Mouse (Mus musculus): ENCODE measurements at regions not wholly inside any gene's neighbourhood (a gene's known extent, or its start where the extent isn't known, plus 50 kb on each side); places are given as distances from the start of the nearest gene placed in this dataset.

- Histone ChIP-seq H3K9me3 (replicated peaks) (no peaks in the 10 kb centered on the region), H3K27me3 (ENCODE audit: insufficient read depth, low read length) (peaks cover 3% of the 10 kb centered on the region; the same call in 1 of the 2 replicates), H3K36me3 (replicated peaks) (no peaks in the 10 kb centered on the region), H3K4me1 (ENCODE audit: insufficient read depth, low read depth, low read length) (no peaks in the 10 kb centered on the region), H3K4me3 (ENCODE audit: low read depth, low read length) (no peak overlapping the region)
- ATAC-seq (ENCODE audit: extremely low read depth, insufficient number of reproducible peaks, low FRiP score, poor library complexity, severe bottlenecking) (no peak), DNase-seq (ENCODE audit: low spot score) (no peak)
- TF ChIP-seq CTCF (IDR thresholded peaks at IDR 0.05; ENCODE audit: low read depth, low read length) (no peak), GATA1 (IDR thresholded peaks at IDR 0.05; ENCODE audit: borderline replicate concordance, low read length) (no peak), POLR2AphosphoS5 (IDR thresholded peaks at IDR 0.05; ENCODE audit: insufficient replicate concordance, low read depth, low read length) (no peak), GATA2 (IDR thresholded peaks at IDR 0.05; ENCODE audit: borderline replicate concordance, low read depth, low read length) (no peak), TAL1 (conservative IDR thresholded peaks at IDR 0.05; ENCODE audit: low read depth, low read length) (no peak)
These were observed 428.2 kb upstream of the Ccnh start for GRCm38 (mm10) chr13:84760978-84761377.

- DNase-seq (ENCODE audit: low spot score) = no peak
- peaks cover 1% of the 10 kb centered on the region; the same call in 1 of the 2 replicates for H3K27me3 ChIP-seq (ENCODE audit: insufficient read depth, low read length)
- H3K36me3 ChIP-seq (replicated peaks) = no peaks in the 10 kb centered on the region
- no peak for ATAC-seq (ENCODE audit: extremely low read depth, insufficient number of reproducible peaks, low FRiP score, poor library complexity, severe bottlenecking)
- no peaks in the 10 kb centered on the region for H3K9me3 ChIP-seq (replicated peaks)
- H3K4me3 ChIP-seq (ENCODE audit: low read depth, low read length) = no peak overlapping the region
- H3K4me1 ChIP-seq (ENCODE audit: insufficient read depth, low read depth, low read length) = no peaks in the 10 kb centered on the region
- TF ChIP-seq GATA1 (IDR thresholded peaks at IDR 0.05; ENCODE audit: borderline replicate concordance, low read length) = no peak
- no peak for TF ChIP-seq GATA2 (IDR thresholded peaks at IDR 0.05; ENCODE audit: borderline replicate concordance, low read depth, low read length)
- TF ChIP-seq CTCF (IDR thresholded peaks at IDR 0.05; ENCODE audit: low read depth, low read length) = no peak
- TF ChIP-seq POLR2AphosphoS5 (IDR thresholded peaks at IDR 0.05; ENCODE audit: insufficient replicate concordance, low read depth, low read length) = no peak
- TF ChIP-seq TAL1 (conservative IDR thresholded peaks at IDR 0.05; ENCODE audit: low read depth, low read length) = no peak
These were observed 427.4 kb upstream of the Ccnh start for GRCm38 (mm10) chr13:84761821-84762220.

- Histone ChIP-seq H3K9me3 (replicated peaks) (no peaks in the 10 kb centered on the region), H3K36me3 (replicated peaks) (no peaks in the 10 kb centered on the region), H3K4me3 (ENCODE audit: low read depth, low read length) (no peak overlapping the region), H3K4me1 (ENCODE audit: insufficient read depth, low read depth, low read length) (no peaks in the 10 kb centered on the region), H3K27me3 (ENCODE audit: insufficient read depth, low read length) (no peaks in the 10 kb centered on the region)
- TF ChIP-seq GATA2 (IDR thresholded peaks at IDR 0.05; ENCODE audit: borderline replicate concordance, low read depth, low read length) = no peak
- TF ChIP-seq CTCF (IDR thresholded peaks at IDR 0.05; ENCODE audit: low read depth, low read length) = no peak
- TF ChIP-seq POLR2AphosphoS5 (IDR thresholded peaks at IDR 0.05; ENCODE audit: insufficient replicate concordance, low read depth, low read length) = no peak
- TF ChIP-seq GATA1 (IDR thresholded peaks at IDR 0.05; ENCODE audit: borderline replicate concordance, low read length) = no peak
- TF ChIP-seq TAL1 (conservative IDR thresholded peaks at IDR 0.05; ENCODE audit: low read depth, low read length) = no peak
- ATAC-seq (ENCODE audit: extremely low read depth, insufficient number of reproducible peaks, low FRiP score, poor library complexity, severe bottlenecking) (no peak), DNase-seq (ENCODE audit: low spot score) (no peak)
These were observed 425.3 kb upstream of the Ccnh start for GRCm38 (mm10) chr13:84763916-84764315.

GRCm38 (mm10) chr13:84771956-84772355, 417.3 kb upstream of the Ccnh start:
- H3K4me1 ChIP-seq (ENCODE audit: insufficient read depth, low read depth, low read length) = no peaks in the 10 kb centered on the region
- no peak for TF ChIP-seq TAL1 (conservative IDR thresholded peaks at IDR 0.05; ENCODE audit: low read depth, low read length)
- no peaks in the 10 kb centered on the region for H3K27me3 ChIP-seq (ENCODE audit: insufficient read depth, low read length)
- ATAC-seq (ENCODE audit: extremely low read depth, insufficient number of reproducible peaks, low FRiP score, poor library complexity, severe bottlenecking) (no peak), DNase-seq (ENCODE audit: low spot score) (no peak)
- no peak overlapping the region for H3K4me3 ChIP-seq (ENCODE audit: low read depth, low read length)
- no peaks in the 10 kb centered on the region for H3K36me3 ChIP-seq (replicated peaks)
- H3K9me3 ChIP-seq (replicated peaks) = no peaks in the 10 kb centered on the region

- DNase-seq (ENCODE audit: low spot score) = no peak
- peaks cover 2% of the 10 kb centered on the region; the same call in 1 of the 2 replicates for H3K27me3 ChIP-seq (ENCODE audit: insufficient read depth, low read length)
- H3K4me1 ChIP-seq (ENCODE audit: insufficient read depth, low read depth, low read length) = no peaks in the 10 kb centered on the region
These were observed 405.9 kb upstream of the Ccnh start for GRCm38 (mm10) chr13:84783017-84783937.

GRCm38 (mm10) chr13:84804241-84804980, 384.8 kb upstream of the Ccnh start:
- Histone ChIP-seq H3K36me3 (replicated peaks) (no peaks in the 10 kb centered on the region), H3K27me3 (ENCODE audit: insufficient read depth, low read length) (no peaks in the 10 kb centered on the region), H3K9me3 (replicated peaks) (no peaks in the 10 kb centered on the region), H3K4me1 (ENCODE audit: insufficient read depth, low read depth, low read length) (no peaks in the 10 kb centered on the region), H3K4me3 (ENCODE audit: low read depth, low read length) (no peak overlapping the region)
- DNase-seq (ENCODE audit: low spot score) = no peak
- no peak for ATAC-seq (ENCODE audit: extremely low read depth, insufficient number of reproducible peaks, low FRiP score, poor library complexity, severe bottlenecking)
- TF ChIP-seq GATA2 (IDR thresholded peaks at IDR 0.05; ENCODE audit: borderline replicate concordance, low read depth, low read length) (no peak), CTCF (IDR thresholded peaks at IDR 0.05; ENCODE audit: low read depth, low read length) (no peak), POLR2AphosphoS5 (IDR thresholded peaks at IDR 0.05; ENCODE audit: insufficient replicate concordance, low read depth, low read length) (no peak), TAL1 (conservative IDR thresholded peaks at IDR 0.05; ENCODE audit: low read depth, low read length) (no peak), GATA1 (IDR thresholded peaks at IDR 0.05; ENCODE audit: borderline replicate concordance, low read length) (no peak)

More at GRCm38 (mm10) chr13:84783017-84783937, 405.9 kb upstream of the Ccnh start:
- TF ChIP-seq TAL1 (conservative IDR thresholded peaks at IDR 0.05; ENCODE audit: low read depth, low read length) (no peak), GATA2 (IDR thresholded peaks at IDR 0.05; ENCODE audit: borderline replicate concordance, low read depth, low read length) (no peak), CTCF (IDR thresholded peaks at IDR 0.05; ENCODE audit: low read depth, low read length) (no peak), GATA1 (IDR thresholded peaks at IDR 0.05; ENCODE audit: borderline replicate concordance, low read length) (no peak), POLR2AphosphoS5 (IDR thresholded peaks at IDR 0.05; ENCODE audit: insufficient replicate concordance, low read depth, low read length) (no peak)
- Histone ChIP-seq H3K36me3 (replicated peaks) (no peaks in the 10 kb centered on the region), H3K9me3 (replicated peaks) (no peaks in the 10 kb centered on the region), H3K4me3 (ENCODE audit: low read depth, low read length) (no peak overlapping the region)
- no peak for ATAC-seq (ENCODE audit: extremely low read depth, insufficient number of reproducible peaks, low FRiP score, poor library complexity, severe bottlenecking)
